Mouse (Mus musculus) midbrain, embryonic 13.5 days (tissue): Measurements from ENCODE around the gene Plin4. TPM values are rescaled to one million over a fixed set of nuclear protein-coding genes. Genes with fewer than 3 reads are reported as not detected.

Experiments
- ATAC-seq: fragments of 200-750 bp; cut with Nextera tagmentation; 2 replicates; pipeline ENCODE4 v1.8.0; 2017; ENCODE audit warnings: mild to moderate bottlenecking, moderate TSS enrichment, moderate library complexity
- H3K27ac ChIP-seq: fragments of 300-500 bp; sonication (generic); 2 replicates; pipeline ENCODE4 v1.5.1; 2015; ENCODE audit warnings: inconsistent platforms, mild to moderate bottlenecking, moderate library complexity
- H3K27me3 ChIP-seq: fragments of 300-500 bp; sonication (generic); 2 replicates; pipeline ENCODE4 v1.6.1; 2015; ENCODE audit warnings: mild to moderate bottlenecking, inconsistent platforms
- H3K36me3 ChIP-seq: fragments of 300-500 bp; sonication (generic); 2 replicates; pipeline ENCODE4 v1.6.1; 2015; ENCODE audit warnings: mild to moderate bottlenecking, inconsistent platforms
- H3K4me1 ChIP-seq: fragments of 300-500 bp; sonication (generic); replicated peaks from 2 replicates; pipeline ENCODE4 v1.6.1; 2015; ENCODE audit warnings: inconsistent platforms
- H3K4me2 ChIP-seq: fragments of 300-500 bp; sonication (generic); replicated peaks from 2 replicates; pipeline ENCODE4 v1.6.1; 2015; ENCODE audit warnings: moderate library complexity, mild to moderate bottlenecking, inconsistent platforms
- H3K4me3 ChIP-seq: fragments of 300-500 bp; sonication (generic); replicated peaks from 2 replicates; pipeline ENCODE4 v1.5.1; 2015; ENCODE audit warnings: mild to moderate bottlenecking, inconsistent platforms
- H3K9ac ChIP-seq: fragments of 300-500 bp; sonication (generic); replicated peaks from 2 replicates; pipeline ENCODE4 v1.6.1; 2015; ENCODE audit warnings: mild to moderate bottlenecking, inconsistent platforms
- H3K9me3 ChIP-seq: fragments of 300-500 bp; sonication (generic); 2 replicates; pipeline ENCODE4 v1.6.1; 2016; ENCODE audit warnings: mild to moderate bottlenecking, inconsistent platforms
- WGBS: fragments of 180-500 bp; shearing (Covaris S2); methylation state at CpG from one replicate; pipeline ENCODE4 v1.1.7; 2015; 5-methylcytosine and 5-hydroxymethylcytosine counted together
- polyA plus RNA-seq: library from polyadenylated mRNA; unstranded; fragments of >200 nt; fragmentation: Nextera tagmentation; extraction: Ambion mirVana; gene quantifications from 2 replicates; pipeline ENCODE4 v1.2.1, GENCODE M21; 2015

The Plin4 gene
- polyA plus RNA-seq, 1 experiment from 2014 or later: 0.11 TPM

- Histone ChIP-seq H3K9ac (peak overlapping the region; percentile 89), H3K27ac (peak overlapping the region; percentile 53; the same call in 1 of the 2 replicates), H3K36me3 (no peaks in the 10 kb centered on the region), H3K4me1 (peaks cover 63% of the 10 kb centered on the region), H3K4me2 (peak overlapping the region; percentile 84), H3K27me3 (peaks cover 48% of the 10 kb centered on the region), H3K4me3 (peak overlapping the region; percentile 86), H3K9me3 (no peaks in the 10 kb centered on the region)
- WGBS: 5% methylated on average over 17 of the region's 21 CpGs
- ATAC-seq: peak; percentile 9
These were observed 29.8 kb upstream of the Plin4 start for GRCm38 (mm10) chr17:56139355-56139754.

GRCm38 (mm10) chr17:56137839-56138613 is 28.4 kb upstream of the Plin4 start:
- Histone ChIP-seq H3K9me3 (no peaks in the 10 kb centered on the region), H3K4me1 (peaks cover 73% of the 10 kb centered on the region), H3K27ac (no peak overlapping the region), H3K4me2 (peak overlapping the region; percentile 84), H3K36me3 (no peaks in the 10 kb centered on the region), H3K9ac (peak overlapping the region; percentile 89), H3K4me3 (peak overlapping the region; percentile 86), H3K27me3 (peaks cover 42% of the 10 kb centered on the region)
- WGBS: 15% methylated on average over 25 of the region's 25 CpGs
- ATAC-seq: no peak

GRCm38 (mm10) chr17:56136558-56136957 is 27.0 kb upstream of the Plin4 start:
- WGBS: 94% methylated on average over 7 of the region's 7 CpGs
- Histone ChIP-seq H3K27me3 (peaks cover 41% of the 10 kb centered on the region), H3K4me1 (peaks cover 65% of the 10 kb centered on the region)

GRCm38 (mm10) chr17:56134463-56134971 is 24.9 kb upstream of the Plin4 start:
- ATAC-seq: no peak
- peaks cover 17% of the 10 kb centered on the region for H3K36me3 ChIP-seq
- 2% methylated on average over 27 of the region's 27 CpGs for WGBS
- peak overlapping the region; percentile 46 for H3K9ac ChIP-seq
- peak overlapping the region; percentile 13; the same call in 1 of the 2 replicates for H3K4me3 ChIP-seq
- no peaks in the 10 kb centered on the region for H3K9me3 ChIP-seq
- peaks cover 50% of the 10 kb centered on the region for H3K4me1 ChIP-seq
- H3K4me2 ChIP-seq: peak overlapping the region; percentile 47
- H3K27ac ChIP-seq: no peak overlapping the region
- peaks cover 28% of the 10 kb centered on the region for H3K27me3 ChIP-seq

More at GRCm38 (mm10) chr17:56136558-56136957, 27.0 kb upstream of the Plin4 start:
- Histone ChIP-seq H3K4me2 (no peak overlapping the region), H3K4me3 (no peak overlapping the region), H3K9me3 (no peaks in the 10 kb centered on the region), H3K36me3 (no peaks in the 10 kb centered on the region), H3K27ac (no peak overlapping the region), H3K9ac (no peak overlapping the region)
- no peak for ATAC-seq

- peak overlapping the region; percentile 13; the same call in 1 of the 2 replicates for H3K4me3 ChIP-seq
- H3K36me3 ChIP-seq: peaks cover 25% of the 10 kb centered on the region
- 21% methylated on average over 20 of the region's 21 CpGs for WGBS
- peak; percentile 27; the same call in 1 of the 2 replicates for ATAC-seq
- no peaks in the 10 kb centered on the region for H3K9me3 ChIP-seq
- peaks cover 20% of the 10 kb centered on the region for H3K27me3 ChIP-seq
- H3K9ac ChIP-seq: peak overlapping the region; percentile 46
- H3K4me1 ChIP-seq: peaks cover 42% of the 10 kb centered on the region
- H3K4me2 ChIP-seq: peak overlapping the region; percentile 47
- H3K27ac ChIP-seq: no peak overlapping the region
These were observed 24.1 kb upstream of the Plin4 start for GRCm38 (mm10) chr17:56133457-56134363.

GRCm38 (mm10) chr17:56132661-56133060 is 23.1 kb upstream of the Plin4 start:
- 5% methylated on average over 14 of the region's 14 CpGs for WGBS
- H3K4me2 ChIP-seq: no peak overlapping the region
- ATAC-seq: 0 out of 2 replicates have a peak, but pooled peaks have one; percentile 10

GRCm38 (mm10) chr17:56131814-56132213 is 22.2 kb upstream of the Plin4 start:
- WGBS: 41% methylated on average over 7 of the region's 7 CpGs
- peaks cover 25% of the 10 kb centered on the region for H3K4me1 ChIP-seq
- no peak overlapping the region for H3K27ac ChIP-seq
- peaks cover 9% of the 10 kb centered on the region; the same call in 1 of the 2 replicates for H3K27me3 ChIP-seq
- H3K4me2 ChIP-seq: no peak overlapping the region
- peak; percentile 29 for ATAC-seq
- H3K4me3 ChIP-seq: no peak overlapping the region
- H3K36me3 ChIP-seq: peaks cover 44% of the 10 kb centered on the region
- no peaks in the 10 kb centered on the region for H3K9me3 ChIP-seq
- H3K9ac ChIP-seq: no peak overlapping the region

More at GRCm38 (mm10) chr17:56132661-56133060, 23.1 kb upstream of the Plin4 start:
- 0 out of 2 replicates have a peak overlapping the region, but pooled peaks have one; percentile 16 for H3K9ac ChIP-seq
- H3K36me3 ChIP-seq: peaks cover 36% of the 10 kb centered on the region
- H3K27ac ChIP-seq: no peak overlapping the region
- H3K27me3 ChIP-seq: peaks cover 14% of the 10 kb centered on the region; the same call in 1 of the 2 replicates
- H3K4me1 ChIP-seq: peaks cover 31% of the 10 kb centered on the region
- no peaks in the 10 kb centered on the region for H3K9me3 ChIP-seq
- no peak overlapping the region for H3K4me3 ChIP-seq

GRCm38 (mm10) chr17:56131136-56131535 is 21.5 kb upstream of the Plin4 start:
- Histone ChIP-seq H3K4me2 (no peak overlapping the region), H3K27me3 (peaks cover 13% of the 10 kb centered on the region; the same call in 1 of the 2 replicates), H3K9me3 (no peaks in the 10 kb centered on the region), H3K4me1 (peaks cover 25% of the 10 kb centered on the region), H3K36me3 (peaks cover 51% of the 10 kb centered on the region), H3K4me3 (no peak overlapping the region), H3K9ac (no peak overlapping the region), H3K27ac (no peak overlapping the region)
- WGBS: 94% methylated on average over 10 of the region's 10 CpGs
- no peak for ATAC-seq

- WGBS: 84% methylated on average over 15 of the region's 15 CpGs
- ATAC-seq: no peak
- H3K9ac ChIP-seq: no peak overlapping the region
These were observed 18.6 kb upstream of the Plin4 start for GRCm38 (mm10) chr17:56128246-56128645.

GRCm38 (mm10) chr17:56126175-56126574 is 16.6 kb upstream of the Plin4 start:
- 80% methylated on average over 11 of the region's 11 CpGs for WGBS
- Histone ChIP-seq H3K9me3 (peaks cover 16% of the 10 kb centered on the region), H3K4me3 (no peak overlapping the region), H3K36me3 (peaks cover 85% of the 10 kb centered on the region), H3K27ac (no peak overlapping the region), H3K4me2 (no peak overlapping the region), H3K27me3 (peaks cover 50% of the 10 kb centered on the region), H3K4me1 (peaks cover 10% of the 10 kb centered on the region; the same call in 1 of the 2 replicates), H3K9ac (no peak overlapping the region)
- no peak for ATAC-seq

More at GRCm38 (mm10) chr17:56128246-56128645, 18.6 kb upstream of the Plin4 start:
- no peak overlapping the region for H3K27ac ChIP-seq
- 0 out of 2 replicates have a peak, but pooled peaks cover 2% of the 10 kb centered on the region for H3K9me3 ChIP-seq
- no peak overlapping the region for H3K4me2 ChIP-seq
- H3K36me3 ChIP-seq: peaks cover 74% of the 10 kb centered on the region
- H3K4me3 ChIP-seq: no peak overlapping the region
- H3K4me1 ChIP-seq: peaks cover 15% of the 10 kb centered on the region
- H3K27me3 ChIP-seq: peaks cover 29% of the 10 kb centered on the region

- ATAC-seq: no peak
- H3K4me1 ChIP-seq: peaks cover 14% of the 10 kb centered on the region
- H3K9me3 ChIP-seq: peaks cover 16% of the 10 kb centered on the region
- no peak overlapping the region for H3K4me3 ChIP-seq
- H3K27me3 ChIP-seq: peaks cover 59% of the 10 kb centered on the region
- H3K9ac ChIP-seq: no peak overlapping the region
- WGBS: 93% methylated on average over 4 of the region's 4 CpGs
- peaks cover 75% of the 10 kb centered on the region for H3K36me3 ChIP-seq
- H3K4me2 ChIP-seq: no peak overlapping the region
- no peak overlapping the region for H3K27ac ChIP-seq
These were observed 15.7 kb upstream of the Plin4 start for GRCm38 (mm10) chr17:56125276-56125630.
